Mouse (Mus musculus) stomach, postnatal 0 days (tissue): ENCODE data around the gene Mapk8.

ENCODE experiments used
- CTCF ChIP-seq: IDR thresholded peaks from 2 replicates; pipeline ENCODE4 v1.5.1; 2016; ENCODE audit warnings: antibody characterized with exemption, low read depth, mild to moderate bottlenecking, moderate library complexity
- EP300 ChIP-seq: optimal IDR thresholded peaks from 2 replicates; pipeline ENCODE3; 2016; ENCODE audit warnings: antibody characterized with exemption

DNA sequence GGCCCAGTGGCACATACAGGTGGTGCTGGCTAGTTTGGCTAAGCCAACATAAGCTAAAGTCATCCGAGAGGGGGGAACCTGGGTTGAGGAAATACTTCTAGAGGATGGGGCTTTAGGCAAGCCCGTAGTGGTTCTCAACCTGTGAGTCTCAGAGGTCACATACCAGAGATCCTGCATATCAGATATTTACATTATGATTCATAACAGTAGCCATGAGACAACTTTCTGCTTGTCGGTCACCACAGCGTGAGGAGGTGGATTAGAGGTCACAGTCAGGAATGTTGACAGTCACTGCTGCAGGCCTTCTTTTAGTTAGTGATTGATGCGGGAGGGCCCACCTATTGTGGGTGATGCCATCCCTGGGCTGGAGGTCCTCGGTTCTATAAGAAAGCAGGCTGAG lies 111.2 kb downstream of the Mapk8 start:
- TF ChIP-seq CTCF (no peak), EP300 (no peak)
